Mouse (Mus musculus) mesoderm, embryonic 11.5 days (tissue): ENCODE measurements at regions not wholly inside any gene's neighbourhood (a gene's known extent, or its start where the extent isn't known, plus 50 kb on each side); places are given as distances from the start of the nearest gene placed in this dataset.
A peak's percentile ranks its signal among the peaks of the same experiment; 100 is the strongest.

Experiments used
- DNase-seq: peaks from one replicate; pipeline ENCODE4 v3.0.0-alpha.2; 2012; ENCODE audit warnings: low read depth, low spot score

GRCm38 (mm10) chr13:72691783-72692729 is 63.4 kb downstream of the Irx2 start:
- no peak for DNase-seq

GRCm38 (mm10) chr13:72707469-72707868 is 78.8 kb downstream of the Irx2 start:
- DNase-seq, result no peak

DNA sequence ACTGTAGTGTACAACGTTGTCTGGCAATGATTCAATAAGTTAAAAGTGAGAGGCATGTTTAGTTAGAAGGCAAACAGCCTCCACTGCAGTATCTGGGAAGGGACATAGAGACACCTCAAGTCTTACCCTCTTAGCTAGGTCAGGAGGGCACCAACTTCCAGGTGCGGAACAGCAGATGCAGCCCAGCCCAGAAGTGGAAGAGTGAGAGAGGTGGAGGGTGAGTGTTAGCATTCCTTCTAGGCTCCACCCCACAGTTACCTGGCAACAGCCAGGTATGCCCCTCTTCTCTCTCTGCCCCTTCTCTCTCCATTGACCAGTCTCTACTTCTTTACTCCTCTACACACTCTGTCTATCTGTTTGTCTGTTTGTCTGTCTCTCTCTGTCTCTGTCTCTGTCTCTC is 80.1 kb downstream of the Irx2 start:
- no peak for DNase-seq

- no peak for DNase-seq
Observed at GRCm38 (mm10) chr13:72710051-72710450, 81.4 kb downstream of the Irx2 start.

DNA sequence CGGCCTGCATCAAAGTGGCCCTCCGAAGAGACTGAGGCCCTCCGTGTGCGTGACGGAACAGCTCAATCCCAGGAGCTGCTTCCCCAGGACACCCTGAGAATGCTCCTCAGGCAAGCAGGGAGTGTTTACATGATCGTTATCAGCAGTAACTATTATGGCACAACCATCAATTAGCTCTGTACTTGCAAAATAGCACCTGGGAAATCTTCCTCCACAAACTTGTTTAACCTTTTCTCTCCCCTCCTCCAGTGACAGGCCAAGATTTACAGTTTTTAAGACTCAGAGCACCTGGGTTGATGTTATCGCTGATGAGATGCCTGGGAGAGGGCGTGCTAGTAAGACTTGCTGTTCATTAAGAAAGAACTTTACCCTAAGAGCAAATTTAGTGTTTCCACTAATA is 82.5 kb downstream of the Irx2 start:
- DNase-seq, result no peak

- DNase-seq, result no peak
Observed at GRCm38 (mm10) chr13:72711842-72712330, 83.3 kb downstream of the Irx2 start.

DNA sequence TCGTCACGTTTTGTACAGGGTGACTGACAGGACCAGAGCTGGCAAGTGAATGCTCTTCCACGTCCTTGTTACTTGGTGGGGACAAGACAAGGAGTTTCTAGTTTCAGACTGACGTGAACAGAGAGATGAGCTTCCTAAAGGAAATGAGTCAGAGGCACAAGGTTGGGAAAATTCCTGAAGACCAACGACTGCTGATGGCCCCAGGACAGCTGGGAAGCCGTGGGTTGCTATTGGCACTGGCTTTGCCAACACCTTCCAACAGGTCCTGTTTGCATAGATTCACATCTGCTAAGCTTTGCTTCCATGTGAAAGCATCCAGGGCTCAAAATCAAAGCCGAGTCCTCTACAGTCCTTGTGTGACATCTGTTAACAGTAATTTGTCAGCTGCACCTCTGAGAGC is 86.2 kb downstream of the Irx2 start:
- no peak for DNase-seq

DNA sequence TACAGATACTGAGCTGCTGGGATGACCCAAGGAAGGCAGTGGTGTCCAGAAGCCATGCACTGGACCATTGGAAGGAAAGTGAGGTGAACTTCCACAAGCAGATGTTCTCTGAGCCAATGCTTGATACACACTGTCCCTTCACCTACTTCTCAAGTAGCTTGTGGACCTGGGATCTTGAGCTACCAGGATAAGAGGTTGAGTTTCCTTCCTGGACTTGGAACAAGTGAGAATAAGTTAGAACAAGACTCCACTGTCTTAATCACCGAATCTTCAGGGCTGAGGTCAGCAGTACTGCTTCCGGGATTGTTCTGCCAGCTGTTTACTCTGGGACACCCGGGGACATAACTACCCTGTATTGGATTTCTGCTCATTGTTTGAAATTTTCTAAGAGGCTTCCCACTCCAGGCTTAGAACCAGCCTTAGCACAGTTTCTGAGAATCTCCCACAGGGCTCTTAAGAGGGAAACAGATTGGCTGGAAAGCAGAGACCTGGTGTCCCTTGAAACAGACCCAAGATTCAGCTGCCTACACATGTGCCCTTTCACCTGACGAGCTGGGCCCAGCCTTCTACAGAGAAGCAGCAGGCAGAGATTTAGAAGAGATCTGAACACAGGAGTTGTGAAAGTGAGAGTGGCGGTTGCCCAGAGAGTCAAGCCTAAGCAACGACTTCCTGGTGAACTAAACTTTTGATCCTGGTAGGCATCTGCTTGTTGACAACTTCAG is 87.5 kb downstream of the Irx2 start:
- DNase-seq, result no peak

GRCm38 (mm10) chr13:72727126-72727525 is 98.5 kb downstream of the Irx2 start:
- peak; percentile 65 for DNase-seq

DNA sequence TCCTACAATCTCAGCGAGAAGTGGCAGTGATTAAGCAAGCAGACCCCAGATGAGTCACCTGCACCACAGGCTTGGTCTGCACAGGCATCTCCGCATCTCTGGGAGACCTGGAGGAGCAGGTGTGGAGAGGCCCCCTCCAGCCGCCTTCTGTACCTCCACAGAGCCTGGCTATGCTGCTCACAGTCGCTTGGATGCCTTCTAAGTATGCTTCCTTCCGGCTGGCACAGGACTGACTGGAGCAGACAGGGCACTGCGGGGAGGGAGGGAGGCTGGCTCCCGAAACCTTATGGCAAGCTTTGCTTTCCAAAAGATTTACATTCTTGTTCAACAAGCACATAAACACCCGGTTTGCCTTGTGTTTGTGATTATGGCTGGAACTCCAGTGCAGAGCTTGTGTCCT is 107.3 kb downstream of the Irx2 start:
- no peak for DNase-seq

DNA sequence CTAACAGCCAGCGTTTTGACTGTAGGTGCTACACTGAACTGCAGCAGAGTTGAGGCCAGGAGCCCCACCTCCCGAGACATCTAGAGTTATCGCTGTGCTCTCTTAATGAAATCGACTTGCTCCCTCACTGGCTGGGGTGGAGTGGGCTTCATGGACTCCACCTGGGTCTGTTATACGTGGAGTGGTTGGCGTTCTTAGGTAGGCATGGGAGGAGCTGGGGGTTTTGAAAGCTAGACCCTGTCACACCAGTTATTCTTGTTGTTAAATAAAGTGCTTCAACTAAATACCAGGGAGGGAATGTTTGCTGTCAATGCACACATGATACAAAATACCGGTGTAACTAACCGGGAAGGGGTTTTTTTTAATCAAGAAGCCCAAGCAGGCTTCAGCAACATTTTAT is 108.4 kb downstream of the Irx2 start:
- DNase-seq, result no peak

DNA sequence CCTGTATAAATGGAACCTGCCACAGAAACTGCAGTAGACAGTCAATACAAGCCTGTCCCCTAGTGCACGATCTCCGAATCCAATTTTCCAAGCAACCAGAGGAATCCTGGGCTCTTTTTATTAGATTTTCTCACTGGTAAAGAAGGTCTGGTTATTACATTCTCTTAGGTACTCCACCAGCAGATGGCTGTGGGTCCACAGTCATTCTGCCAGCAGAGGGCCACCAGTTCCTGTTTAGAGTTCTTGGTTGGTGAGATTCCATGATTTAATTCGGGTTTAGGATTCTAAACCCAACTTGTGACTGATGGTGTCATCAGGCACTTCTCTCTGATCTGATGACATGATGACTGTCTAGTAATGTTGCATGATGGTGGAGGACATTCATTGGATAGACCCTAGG is 118.6 kb downstream of the Irx2 start:
- no peak for DNase-seq

- DNase-seq, result no peak
Observed at GRCm38 (mm10) chr13:72755036-72755435, 126.4 kb downstream of the Irx2 start.

DNA sequence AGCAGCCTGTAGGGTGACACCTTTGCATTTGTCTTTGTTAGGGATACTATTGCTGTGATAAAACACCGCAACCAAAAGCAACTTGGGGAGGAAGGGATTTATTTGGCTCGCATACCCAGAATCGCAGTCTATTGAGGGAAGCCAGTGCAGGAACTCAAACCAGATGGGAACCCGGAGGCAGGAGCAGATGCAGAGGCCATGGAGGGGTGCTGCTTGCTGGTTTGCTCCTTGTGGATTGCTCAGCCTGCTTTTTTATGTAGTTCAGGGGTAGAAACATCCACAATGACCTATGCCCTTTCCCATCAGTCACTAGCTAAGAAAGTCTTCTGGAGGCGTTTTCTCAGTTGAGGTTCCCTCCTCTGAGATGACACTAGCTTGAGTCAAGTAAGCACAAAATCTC is 133.9 kb downstream of the Irx2 start:
- DNase-seq, result no peak

GRCm38 (mm10) chr13:72763337-72763736 is 134.7 kb downstream of the Irx2 start:
- no peak for DNase-seq

DNA sequence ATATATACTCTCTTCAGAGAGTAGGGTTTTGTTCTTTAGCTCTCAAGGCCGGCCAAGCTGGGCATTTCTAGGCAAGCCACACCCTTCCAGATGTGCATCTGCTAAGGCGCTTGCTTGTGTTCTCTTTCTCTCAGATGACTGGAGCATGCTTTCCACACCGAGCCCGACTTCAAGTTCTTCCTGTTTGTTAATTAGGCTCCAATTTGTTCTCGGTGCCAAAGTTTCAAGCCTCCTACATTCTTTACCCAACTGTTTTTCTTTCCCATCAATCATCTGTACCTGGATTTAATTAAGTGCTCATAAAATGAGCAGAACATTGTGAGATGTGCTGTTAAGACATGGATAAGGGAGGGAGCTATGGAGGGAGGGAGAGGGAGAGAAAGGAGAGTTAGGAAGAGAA is 138.7 kb downstream of the Irx2 start:
- DNase-seq, result no peak

DNA sequence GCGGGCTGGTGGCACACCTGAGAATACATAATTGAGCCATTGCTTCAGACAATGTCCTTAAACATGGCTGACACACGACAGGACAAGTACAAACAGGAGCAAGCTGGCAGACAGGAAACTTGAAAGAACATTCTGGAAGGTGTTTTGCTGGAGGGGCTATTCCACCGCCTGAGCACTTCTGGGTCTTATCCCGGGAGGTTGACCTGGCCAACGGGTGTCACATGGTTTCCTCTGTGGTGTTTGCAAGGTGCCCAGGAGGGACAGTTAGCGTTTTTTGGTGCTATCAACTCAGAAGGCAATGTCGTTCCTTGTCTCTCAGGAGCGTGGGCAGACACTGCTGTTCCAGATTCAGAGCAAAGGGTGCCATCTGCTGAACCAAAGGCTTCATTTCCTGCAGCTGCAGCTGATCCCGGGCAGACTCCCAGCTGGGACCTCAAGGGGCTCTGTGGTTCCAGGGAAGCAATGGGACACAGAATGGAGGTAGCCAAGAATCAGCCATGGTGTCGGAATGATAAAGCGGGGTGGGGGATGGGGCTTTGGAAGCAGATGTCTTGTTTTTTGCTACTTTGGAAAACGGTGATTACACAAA is 140.5 kb downstream of the Irx2 start:
- DNase-seq, result peak; percentile 6

DNA sequence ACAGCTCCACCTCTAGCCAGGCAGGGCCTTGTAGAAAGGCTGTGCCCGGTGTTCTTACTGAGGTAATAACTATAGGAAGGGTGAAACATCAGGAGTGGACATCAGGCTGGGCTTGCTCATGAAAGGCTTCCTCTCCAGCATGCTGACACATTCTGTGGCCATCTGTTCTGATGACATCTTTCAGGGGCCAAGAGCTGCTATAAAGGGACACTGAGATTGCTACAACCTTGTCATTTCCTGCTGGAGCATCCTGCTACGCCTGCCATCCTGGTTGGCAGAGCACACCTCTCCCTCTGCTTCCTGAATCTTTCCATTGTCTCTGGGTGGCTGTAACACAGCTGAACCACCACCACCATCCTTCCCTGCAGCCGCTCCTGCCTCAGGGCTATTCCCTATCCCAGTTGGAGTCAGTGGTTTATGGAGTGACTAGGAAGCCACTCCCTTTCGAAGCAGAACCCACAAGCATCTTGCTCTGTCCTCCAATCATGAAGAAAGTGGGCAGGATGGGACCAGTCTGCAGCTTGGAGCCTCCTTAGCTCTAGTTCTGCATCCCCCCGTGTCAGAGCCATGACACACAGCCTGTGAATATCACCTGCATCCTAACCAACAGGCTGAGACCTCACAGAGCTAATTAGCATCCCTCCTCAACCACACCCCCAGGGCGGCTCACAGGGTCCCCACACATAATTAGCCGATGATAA is 154.6 kb downstream of the Irx2 start:
- DNase-seq, result no peak

DNA sequence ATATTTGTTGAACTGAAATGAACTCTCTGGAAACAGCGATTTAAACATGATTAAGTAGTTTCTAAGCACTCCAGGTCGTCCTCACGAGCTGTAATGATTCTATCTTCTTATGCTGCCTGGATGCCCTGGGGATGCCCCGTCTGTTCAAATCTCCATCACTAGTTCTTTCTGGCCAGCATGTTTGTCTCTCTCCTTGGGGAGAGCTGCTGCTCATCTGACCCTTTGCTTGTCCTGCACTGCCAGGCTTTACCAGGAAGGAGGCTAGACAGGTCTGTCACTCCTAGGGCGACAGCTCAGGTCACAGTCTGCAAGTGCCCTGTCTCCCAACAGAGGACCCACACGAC is 155.1 kb downstream of the Irx2 start:
- no peak for DNase-seq

DNA sequence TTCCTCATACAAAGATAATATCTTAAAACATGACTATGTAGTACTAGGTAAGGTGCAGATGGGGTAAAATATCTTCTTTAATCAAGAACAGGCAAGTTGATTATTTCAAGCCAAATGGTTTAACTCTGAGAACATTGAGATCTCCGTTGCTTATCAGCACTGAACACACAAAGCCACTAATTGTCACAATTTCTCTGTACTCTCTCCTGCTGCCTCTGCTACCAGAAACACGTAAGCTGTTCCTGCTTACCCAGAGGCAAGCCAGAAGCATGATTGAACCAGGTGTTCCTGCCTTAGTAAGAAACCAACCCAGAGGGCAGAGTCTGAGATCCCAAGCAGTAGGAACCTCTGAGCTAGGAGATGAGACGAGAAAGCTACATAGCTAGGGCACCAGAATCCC is 164.1 kb downstream of the Irx2 start:
- DNase-seq, result no peak

- DNase-seq, result no peak
Observed at GRCm38 (mm10) chr13:72800021-72800420, 171.4 kb downstream of the Irx2 start.

DNA sequence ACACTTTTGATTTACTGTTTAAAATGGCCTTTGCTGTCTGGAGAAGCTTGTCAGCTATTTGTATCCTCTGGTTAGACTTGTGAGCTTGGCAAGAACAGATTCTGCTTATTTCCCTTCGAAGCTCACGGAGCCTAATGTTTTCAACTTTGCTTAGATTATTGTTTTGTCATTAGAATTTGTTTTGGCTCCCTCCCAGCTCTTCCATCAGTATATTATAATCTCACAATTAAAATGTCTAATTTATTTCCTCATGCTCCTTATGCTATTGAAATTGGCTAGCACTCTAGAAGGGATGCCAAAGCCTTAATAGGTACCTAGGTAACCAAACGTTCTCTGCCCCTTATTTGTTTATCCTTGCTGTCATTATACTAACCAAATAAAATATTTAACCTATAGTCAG is 171.9 kb downstream of the Irx2 start:
- no peak for DNase-seq
